Mouse (Mus musculus): ENCODE results near the gene Slc25a1.
"Not testable (repeated sequence)": the region's sequence is repeated elsewhere in the genome, so short reads cannot be mapped to it uniquely, and the experiment has no call there.

Gene Slc25a1

GRCm38 (mm10) chr16:17928087-17928580 is at the start of gene Slc25a1:
Gene Slc25a1 (minus strand): TSS chr16:17928219.
- peak; percentile 69 for DNase-seq

- DNase-seq, result no peak
These were observed 43.8 kb upstream of the Slc25a1 start for GRCm38 (mm10) chr16:17971853-17972252.

GRCm38 (mm10) chr16:17962091-17962490 is 34.1 kb upstream of the Slc25a1 start:
- DNase-seq, result no peak

DNA sequence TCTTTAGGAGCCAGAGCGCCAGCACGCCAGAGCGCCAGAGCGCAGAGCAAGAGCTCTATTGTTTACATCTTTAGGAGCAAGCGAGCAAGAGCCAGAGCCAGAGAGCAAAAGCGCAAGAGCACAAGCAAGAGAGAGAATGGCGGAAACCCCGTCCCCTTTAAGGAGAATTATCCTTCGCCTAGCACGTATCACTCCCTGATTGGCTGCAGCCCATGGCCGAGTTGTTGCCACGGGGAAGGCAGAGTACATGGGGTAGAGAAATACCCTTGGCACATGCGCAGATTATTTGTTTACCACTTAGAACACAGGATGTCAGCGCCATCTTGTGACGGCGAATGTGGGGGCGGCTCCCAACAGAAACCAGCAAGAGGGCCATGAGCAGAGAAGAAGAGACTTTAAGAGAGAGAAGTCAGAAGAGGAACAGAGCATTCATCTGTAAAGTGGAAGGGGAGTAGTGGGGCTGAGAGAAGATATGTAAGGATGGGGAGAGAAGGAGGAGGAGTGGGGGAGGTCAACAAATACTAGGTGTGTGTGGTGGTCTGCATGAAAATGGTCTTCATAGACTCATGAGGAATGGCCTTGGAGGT is 28.1 kb upstream of the Slc25a1 start:
- DNase-seq, result not testable (repeated sequence)

GRCm38 (mm10) chr16:17951618-17952017 is 23.6 kb upstream of the Slc25a1 start:
- DNase-seq, result no peak

DNA sequence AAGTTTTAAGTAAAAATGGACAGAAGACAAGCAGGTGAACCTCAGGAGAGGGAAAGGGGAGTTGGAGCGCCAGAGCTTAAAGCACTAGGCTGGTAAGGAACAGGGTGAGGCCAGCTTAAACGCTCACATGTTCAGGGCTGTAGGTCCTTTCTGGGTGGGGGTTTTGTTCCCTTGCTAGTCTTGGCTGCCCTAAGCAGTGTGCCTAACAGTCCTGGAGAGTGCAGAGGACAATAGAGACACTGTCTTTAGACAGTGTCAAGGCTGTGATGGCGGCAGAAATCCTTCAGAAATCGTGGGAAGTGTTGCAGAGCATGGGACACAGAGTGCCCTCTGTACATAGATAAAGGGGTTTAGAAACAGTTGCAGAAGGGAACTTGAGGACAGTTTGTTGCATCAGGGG is 22.0 kb upstream of the Slc25a1 start:
- no peak for DNase-seq

GRCm38 (mm10) chr16:17949421-17949877 is 21.4 kb upstream of the Slc25a1 start:
- no peak for DNase-seq

- DNase-seq, result no peak
These were observed 17.2 kb upstream of the Slc25a1 start for GRCm38 (mm10) chr16:17945081-17945831.

GRCm38 (mm10) chr16:17943466-17943865 is 15.4 kb upstream of the Slc25a1 start:
- DNase-seq, result no peak

DNA sequence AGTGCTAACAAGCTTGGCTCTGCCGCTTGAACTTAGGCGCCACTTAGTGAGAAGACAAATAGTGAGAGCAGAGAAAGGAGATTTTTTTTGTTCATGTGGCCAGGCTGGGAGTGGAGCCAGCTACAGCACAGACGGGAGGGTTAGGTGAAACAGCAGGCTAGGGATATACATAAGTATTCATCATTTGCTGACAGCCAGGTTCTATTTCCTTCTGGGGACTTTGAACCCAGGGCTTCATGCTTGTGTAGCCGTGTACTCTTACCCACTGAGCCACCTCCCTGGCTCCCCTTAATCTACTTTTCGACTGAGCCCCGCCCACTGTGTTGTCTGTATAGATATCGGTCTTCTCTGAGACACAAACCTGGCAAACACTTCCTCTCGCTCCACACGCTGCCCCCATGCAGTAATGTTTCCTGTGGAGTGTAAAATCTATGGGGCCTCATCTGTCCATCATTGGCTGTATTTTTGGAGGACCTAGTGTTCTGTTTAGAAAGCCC is 11.3 kb upstream of the Slc25a1 start:
- DNase-seq, result no peak

DNA sequence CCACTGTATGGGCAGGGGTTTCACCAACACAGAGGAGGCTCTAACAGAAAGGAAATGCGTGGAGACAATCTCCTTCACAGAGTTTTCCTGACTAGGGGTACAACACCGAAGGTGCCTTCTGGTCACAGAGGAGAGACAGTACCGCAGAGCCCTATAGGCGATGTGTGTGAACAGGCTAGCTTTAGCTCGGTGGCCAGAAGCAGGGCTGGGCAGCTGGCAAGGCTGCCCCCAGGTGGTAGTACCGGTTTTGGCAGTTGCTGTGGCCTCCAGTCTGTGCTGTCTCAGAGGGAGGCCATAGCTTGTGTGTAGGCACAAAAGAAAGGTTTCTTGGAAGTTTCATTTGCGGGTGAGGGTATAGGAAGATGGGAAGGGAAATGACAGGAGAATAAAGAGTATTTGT is 10.8 kb upstream of the Slc25a1 start:
- DNase-seq, result peak; percentile 63

- no peak for DNase-seq
These were observed 10.2 kb upstream of the Slc25a1 start for GRCm38 (mm10) chr16:17938187-17938586.

DNA sequence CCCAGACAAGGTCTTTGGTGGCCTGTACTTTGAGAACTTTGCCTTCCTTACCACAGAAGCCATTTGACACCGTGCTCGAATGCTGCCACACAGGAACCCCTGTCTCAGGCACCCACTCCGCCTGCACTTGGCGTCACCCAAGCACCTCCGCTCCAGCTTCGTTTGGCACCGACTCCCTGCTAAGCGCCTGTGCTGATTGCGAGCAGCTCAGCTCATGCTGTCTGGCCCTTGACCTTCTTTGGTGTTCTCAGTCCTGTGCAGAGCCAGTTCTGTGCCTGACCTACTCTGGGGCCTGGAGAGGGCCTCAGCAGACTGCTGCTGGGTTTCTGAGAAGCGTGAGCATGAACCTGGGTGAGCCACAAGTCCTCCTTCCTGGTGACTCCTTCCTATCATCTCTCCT is 8.8 kb upstream of the Slc25a1 start:
- no peak for DNase-seq

- no peak for DNase-seq
These were observed 6.5 kb upstream of the Slc25a1 start for GRCm38 (mm10) chr16:17934445-17934910.

GRCm38 (mm10) chr16:17933594-17934444 is 5.8 kb upstream of the Slc25a1 start:
- no peak for DNase-seq

GRCm38 (mm10) chr16:17931906-17932460 is 4.0 kb upstream of the Slc25a1 start:
- DNase-seq, result no peak

DNA sequence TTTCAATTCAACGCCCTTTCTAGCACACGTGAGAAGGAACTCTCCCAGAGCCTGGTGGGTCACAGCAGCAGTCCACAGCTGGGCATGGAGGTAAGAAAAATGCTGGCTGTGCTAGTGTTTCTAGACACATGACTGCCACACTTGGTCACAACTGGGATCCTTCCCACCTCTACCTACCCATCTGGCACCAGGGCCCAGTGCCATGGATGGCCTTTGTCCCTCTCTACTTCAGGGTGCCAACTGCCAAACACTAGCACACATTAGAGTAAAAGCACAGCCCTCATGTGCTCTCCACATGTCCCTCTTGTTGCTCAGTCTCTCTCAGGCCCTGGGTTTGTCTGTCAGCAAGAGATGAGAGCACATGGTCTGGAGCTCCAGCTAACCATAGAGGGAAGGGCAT is 1.6 kb upstream of the Slc25a1 start:
- DNase-seq, result no peak

DNA sequence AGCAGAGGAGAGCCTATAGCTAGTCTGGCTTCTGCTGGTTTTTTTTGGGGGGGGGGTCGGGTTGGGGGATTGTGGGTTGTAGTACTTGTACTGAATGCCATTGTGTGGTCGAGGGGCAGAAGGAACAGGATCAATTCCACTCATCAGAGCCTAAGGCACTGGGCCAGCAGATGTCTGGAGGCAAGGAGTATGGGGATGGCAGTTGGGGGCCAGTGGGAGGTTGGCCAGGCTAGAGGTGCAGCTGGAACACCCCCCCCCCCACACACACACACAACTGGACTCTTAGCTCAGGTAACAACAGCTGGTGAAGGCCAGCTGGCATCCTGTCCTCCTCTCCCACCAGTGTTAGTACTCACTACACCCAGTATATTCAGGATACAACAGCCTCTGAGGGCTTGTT is 1.2 kb upstream of the Slc25a1 start:
- DNase-seq, result no peak

DNA sequence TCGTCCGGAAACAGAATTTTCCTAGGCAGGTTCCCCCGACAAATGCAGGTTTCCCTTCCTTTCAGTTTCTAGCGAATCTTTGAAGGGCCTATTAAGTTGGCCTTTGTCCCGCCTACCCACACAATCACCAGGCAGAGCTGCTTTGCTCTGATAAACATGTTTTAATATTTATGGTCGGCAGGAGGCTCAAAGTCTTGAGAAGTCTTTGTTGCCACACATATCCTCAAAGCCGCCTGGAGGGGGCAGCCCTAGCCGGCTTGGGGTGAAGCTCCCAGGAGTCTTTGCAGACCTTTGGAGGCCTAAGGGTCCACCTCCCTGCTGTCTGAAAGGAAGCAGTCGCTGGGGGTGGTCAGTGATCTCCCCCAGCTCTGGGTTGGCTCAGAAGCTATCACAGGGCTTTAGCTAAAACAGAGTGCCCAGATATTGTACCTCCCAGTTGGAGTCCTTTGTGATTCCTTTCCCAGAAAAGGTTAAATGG is 647 bp upstream of the Slc25a1 start:
- DNase-seq, result peak; percentile 41

GRCm38 (mm10) chr16:17927351-17928082 is 502 bp downstream of the Slc25a1 start:
- peak; percentile 40 for DNase-seq

- no peak for DNase-seq
These were observed 5.9 kb downstream of the Slc25a1 start for GRCm38 (mm10) chr16:17922163-17922538.
